Mouse (Mus musculus): Measurements from ENCODE around the gene Nelfb.

DNA sequence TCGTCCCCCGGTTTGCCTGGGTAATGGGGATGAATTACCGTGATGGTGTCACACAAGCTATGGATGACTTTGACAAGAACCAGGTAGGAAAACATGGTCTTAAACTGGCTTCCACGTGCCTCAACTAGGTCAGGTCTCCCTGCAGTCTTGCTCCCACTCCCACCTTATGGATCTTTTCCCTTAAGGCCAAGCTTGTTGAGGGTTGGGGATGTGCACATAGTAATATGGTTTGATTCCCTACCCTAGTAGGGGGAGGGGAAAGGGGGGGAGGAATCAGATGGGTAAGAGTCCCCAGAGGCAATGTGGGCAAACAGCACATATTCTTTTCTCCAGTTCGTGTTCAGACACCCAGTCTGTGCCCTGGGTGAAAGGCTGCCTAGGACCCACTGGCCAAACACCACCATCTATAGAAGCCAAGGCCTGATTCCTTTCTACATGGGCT, 10.1 kb upstream of the Nelfb start:
- TF ChIP-seq CTCF (IDR thresholded peaks at IDR 0.05; ENCODE audit: low read depth) = no peak
- TF ChIP-seq EP300 (IDR thresholded peaks at IDR 0.05; ENCODE audit: low read depth) = no peak
